Mouse (Mus musculus) fibroblast of lung, adult 2 months (primary cell): Measurements from ENCODE around the gene Ikzf1.

ENCODE experiments used
- DNase-seq: peaks from one replicate; pipeline ENCODE4 v3.0.0-alpha.2; 2011; ENCODE audit warnings: low read depth

Gene Ikzf1

GRCm38 (mm10) chr11:11684930-11685852 is at the start of gene Ikzf1:
Gene Ikzf1, plus strand, starts transcription at chr11:11685003.
- no peak for DNase-seq

DNA sequence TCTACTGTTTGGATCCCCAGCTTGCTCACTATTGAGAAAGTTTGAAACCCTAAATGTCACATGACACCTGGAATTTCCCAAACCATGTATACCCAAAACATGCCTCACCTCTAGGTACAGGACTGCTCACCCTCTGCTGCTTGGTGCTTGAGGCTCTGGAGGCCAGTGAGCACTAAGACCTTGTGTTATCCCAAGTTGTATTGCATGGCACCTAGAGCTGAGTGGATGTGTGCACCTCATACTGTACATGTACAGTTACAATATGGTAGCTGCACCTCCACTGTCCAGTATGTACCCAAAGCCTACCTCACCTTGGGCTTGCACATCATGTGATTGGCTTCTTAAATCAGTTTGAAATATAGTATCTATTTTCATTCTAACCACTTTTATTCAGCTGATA is 40.5 kb upstream of the Ikzf1 start:
- no peak for DNase-seq

- no peak for DNase-seq
Measured at GRCm38 (mm10) chr11:11656388-11656787, 28.4 kb upstream of the Ikzf1 start.

DNA sequence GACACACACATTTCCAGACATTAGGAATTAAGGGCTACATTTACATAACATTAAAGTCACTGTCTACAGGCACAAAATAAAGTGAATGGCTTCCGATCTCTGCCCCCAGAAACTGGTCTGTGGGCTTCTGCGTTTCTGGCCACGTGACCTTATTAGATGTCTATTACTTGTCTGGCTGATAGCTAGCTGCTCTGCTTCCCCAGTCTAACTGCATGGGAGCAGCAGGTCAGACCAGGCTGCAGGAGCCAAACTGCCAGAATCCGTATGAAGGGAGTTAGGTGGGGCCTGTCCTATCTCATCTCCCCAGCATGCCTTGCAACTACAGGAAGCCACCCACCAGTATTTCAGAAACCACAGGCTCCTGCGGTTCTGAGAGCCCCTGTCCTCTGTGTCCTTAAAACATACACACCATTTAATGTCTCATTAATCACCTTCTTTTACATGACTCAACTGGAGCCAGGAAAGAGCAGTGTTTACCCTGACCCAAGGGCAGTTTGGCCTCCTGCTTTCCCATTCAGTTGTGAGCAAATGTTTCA is 27.7 kb upstream of the Ikzf1 start:
- DNase-seq = no peak

GRCm38 (mm10) chr11:11657634-11658033 is 27.2 kb upstream of the Ikzf1 start:
- no peak for DNase-seq

DNA sequence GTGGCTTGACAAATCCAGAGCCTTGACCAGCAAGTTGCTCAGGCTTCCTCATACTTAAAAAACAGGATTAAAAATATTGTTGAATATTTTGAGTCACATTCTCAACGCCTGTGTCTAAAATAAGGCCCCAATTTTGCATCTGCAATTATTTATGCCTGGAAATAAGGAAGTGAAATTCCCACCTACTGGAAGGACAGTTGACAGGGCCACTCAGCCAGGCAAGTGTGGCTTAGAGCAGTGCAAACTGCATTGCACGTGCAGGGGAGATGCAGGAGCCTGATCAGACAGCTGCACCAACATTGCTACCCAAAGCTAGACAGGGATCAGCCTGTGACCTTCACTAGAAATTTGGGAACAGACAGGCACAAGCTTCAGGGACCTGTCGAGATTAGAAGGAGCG is 26.0 kb upstream of the Ikzf1 start:
- no peak for DNase-seq

GRCm38 (mm10) chr11:11660651-11661050 is 24.2 kb upstream of the Ikzf1 start:
- no peak for DNase-seq

DNA sequence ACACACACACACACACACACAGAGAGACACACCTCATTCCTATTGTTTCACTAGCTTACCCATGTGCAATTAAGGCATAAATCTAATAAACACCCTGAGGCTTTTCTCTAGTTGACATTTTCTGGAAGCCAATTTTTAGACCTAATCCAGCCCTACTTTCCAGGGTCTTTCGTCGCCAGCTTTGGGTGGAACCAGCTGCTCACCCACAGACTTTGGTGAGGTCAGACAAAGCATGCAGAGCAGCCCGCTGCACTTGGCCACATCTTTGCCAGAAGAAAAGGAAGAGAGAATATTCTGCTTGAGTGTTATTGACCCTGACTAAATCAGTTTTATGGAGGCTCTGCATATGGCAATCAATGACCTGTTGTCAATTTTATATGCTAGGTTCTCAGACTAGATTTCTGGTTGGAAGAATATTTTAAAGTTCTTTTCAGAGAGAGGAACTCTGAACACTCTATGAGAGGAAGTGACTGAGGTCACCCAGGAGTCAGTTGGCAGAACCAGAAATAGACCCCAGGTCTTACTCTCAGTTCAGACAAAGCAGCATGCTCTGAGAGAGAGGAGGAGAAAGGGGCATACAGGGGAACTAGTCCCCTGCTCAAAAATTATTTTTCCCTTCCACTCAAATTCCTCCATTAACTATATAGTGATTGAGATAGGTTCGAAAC is 17.4 kb upstream of the Ikzf1 start:
- DNase-seq = no peak

DNA sequence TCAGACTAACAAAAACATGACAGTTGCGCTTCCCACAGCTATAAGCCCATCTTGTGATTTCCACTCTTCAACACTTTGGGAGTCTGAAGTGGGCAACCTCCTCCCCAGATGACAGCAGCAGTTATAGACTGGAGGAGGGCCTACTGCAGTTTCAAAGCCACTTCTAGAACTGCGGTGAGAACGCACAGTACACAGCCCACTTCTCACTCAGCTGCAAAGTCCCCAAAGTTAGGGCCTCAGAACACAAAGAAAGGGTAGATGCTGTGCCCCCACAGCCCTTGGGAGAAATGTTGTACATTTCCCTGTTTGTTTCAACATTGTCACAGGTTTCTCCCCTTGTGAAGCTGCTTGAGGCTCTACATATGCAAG is 16.9 kb upstream of the Ikzf1 start:
- DNase-seq = no peak

GRCm38 (mm10) chr11:11672974-11673373 is 11.8 kb upstream of the Ikzf1 start:
- no peak for DNase-seq

- DNase-seq = no peak
Measured at GRCm38 (mm10) chr11:11675063-11675462, 9.7 kb upstream of the Ikzf1 start.

DNA sequence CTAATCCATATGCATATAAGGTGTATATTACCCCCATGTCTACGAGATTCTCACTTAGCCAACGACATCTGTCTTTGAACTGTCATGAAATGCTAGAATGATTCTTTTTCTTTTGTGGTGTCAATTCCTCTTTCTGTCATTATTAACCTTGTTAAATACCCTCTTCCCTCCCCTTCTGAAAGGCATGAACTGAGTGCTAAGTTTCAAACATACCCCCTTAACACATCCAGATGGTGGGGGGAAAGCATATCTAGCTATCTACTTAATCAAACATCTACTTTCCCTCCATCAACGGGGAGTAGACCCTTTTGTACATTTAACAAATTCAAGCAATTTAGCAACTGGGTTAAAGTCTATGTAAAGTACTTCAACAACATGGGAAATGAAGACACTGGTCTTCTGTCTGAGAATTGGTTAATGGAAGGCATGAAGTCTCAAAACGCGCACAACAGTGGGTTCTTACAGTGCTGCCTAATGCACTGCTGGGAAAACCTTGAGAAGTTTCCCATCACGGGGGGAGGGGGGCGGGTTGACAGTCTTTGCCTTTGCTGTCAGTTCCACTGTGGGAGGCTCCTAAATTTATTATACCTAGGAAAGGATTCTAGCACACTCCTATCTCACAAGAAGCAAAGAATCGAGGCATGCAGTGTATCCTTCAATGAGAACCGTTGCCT is 8.6 kb upstream of the Ikzf1 start:
- DNase-seq = no peak

DNA sequence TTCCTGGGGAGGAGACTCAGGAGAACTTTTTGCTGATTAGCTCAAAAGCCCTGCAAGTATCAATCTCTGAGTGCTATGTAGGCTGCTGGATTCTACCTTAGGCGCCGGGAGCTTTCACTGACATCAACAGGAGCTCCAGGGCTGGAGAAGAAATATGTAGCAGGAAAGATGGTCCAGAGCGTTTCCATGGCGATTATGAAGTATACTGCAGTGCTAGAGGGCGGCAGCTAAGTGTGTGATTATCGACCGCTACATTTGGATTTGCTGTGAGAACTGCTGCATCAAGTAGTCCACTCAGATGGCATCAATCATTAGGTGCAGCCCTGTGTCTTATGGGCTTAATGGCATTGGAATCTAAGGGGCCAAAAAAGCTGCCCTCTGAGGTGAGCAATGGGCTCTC is 7.6 kb upstream of the Ikzf1 start:
- DNase-seq = no peak

DNA sequence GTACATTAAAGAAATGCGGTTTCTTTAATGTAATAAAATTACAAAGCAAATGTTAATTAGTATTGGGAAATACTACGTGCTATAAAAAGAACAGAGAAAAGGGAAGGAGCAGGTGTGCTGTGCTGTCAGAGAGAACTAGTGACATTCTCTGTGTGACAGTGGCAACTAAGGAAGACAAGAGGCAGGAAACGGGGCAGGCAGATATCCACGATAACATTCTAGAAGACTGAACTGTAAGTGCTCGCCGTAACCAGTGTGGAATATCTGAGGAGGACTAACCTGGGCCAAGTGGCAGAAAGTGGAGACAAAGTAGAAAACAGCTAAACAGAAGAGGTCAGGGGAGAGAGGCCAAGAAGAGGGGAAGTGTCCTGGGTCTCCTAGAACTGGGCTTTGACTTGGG is 5.8 kb upstream of the Ikzf1 start:
- DNase-seq = no peak

DNA sequence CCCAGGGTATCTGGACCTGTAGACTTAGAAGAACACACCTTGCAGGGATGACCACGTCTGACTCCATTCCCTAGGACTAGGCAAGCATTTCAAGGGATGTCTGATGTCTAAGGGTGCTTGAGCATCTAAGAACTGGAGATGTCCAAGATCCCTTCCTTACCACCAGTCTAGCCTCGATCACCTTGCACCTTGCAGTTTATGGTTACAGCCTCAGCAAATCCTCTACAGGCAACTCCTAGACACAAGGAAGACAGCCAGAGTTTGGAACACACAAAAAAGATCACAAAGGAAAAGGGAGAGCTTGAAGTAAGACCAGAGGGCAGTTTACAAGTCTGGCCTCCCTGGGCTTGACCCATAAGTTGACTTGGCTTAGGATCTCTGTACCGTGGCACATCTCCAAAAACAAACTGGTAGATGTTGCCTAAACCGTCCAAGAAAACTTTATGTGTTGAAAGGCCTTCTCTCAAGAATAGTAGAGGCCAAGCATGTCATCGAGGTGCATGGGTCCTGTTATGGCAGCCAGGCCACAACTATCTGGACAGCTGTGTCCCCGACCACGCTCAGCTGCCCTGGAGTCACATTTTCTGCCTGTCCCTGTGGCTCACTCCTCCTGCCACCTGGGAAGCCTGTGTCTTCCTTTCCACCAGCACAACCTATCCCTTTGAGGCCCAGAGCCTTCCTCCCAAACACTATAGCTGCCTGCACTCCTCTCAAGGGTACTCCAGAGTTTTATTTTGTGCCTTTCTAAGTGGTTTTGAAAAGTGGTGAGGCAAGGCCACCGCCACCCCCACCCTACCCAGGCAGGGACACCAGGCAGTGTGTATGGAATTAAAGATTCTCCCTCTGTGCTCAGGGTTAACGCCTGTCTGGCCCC is 510 bp upstream of the Ikzf1 start:
- DNase-seq = no peak

DNA sequence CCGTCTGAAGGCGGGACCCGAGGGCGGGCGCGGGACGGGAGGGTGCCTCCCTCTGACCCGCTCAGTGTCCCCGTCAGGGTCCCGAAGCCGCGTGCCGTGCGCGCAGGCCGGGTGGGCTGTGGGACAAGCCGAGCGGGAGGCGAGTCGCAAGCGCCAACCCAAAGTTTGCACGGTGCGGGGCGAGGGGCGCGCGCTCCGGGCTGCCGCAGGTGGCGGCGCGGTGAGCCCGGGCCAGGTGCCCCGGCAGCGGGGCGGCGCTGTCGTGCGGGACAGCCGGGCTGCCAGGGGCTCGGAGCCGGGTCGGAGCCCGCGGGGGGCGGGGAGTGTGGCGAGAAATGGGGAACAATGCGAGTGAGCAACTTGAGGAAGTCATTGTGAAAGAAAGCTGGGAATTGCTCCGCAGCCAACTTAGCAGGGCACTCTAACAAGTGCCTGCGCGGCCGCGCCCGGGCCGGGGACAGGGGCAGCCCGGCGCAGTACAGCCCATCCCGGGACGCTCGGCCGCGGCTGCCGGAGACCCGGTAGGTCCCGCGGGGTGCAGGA is 1.1 kb downstream of the Ikzf1 start:
- no peak for DNase-seq

GRCm38 (mm10) chr11:11686569-11687051 is 1.8 kb downstream of the Ikzf1 start:
- no peak for DNase-seq

- no peak for DNase-seq
Measured at GRCm38 (mm10) chr11:11687551-11688185, 2.9 kb downstream of the Ikzf1 start.

- no peak for DNase-seq
Measured at GRCm38 (mm10) chr11:11688766-11689330, 4.0 kb downstream of the Ikzf1 start.

DNA sequence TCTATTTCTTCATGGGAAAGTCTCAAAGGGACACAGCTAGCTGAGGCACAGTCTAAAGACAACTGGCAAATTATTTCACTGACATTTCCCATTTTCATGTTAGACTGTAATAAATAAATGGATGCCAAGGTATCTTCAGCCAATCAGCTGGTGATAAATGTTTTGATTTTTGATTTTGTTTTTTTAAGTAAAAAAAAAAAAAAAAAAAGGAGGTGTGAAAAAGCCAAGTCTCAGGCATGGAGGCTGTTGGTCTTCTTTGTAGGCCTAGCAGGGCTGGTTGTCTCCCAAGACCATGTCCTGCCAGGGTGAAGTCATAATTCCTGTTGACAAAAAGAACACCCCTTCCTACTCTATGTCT is 4.9 kb downstream of the Ikzf1 start:
- no peak for DNase-seq
